Mouse (Mus musculus): ENCODE results near the gene Hmgn1.
A peak's percentile ranks its signal among the peaks of the same experiment; 100 is the strongest.
"Not testable (repeated sequence)": the region's sequence is repeated elsewhere in the genome, so short reads cannot be mapped to it uniquely, and the experiment has no call there.

Hmgn1 gene

DNA sequence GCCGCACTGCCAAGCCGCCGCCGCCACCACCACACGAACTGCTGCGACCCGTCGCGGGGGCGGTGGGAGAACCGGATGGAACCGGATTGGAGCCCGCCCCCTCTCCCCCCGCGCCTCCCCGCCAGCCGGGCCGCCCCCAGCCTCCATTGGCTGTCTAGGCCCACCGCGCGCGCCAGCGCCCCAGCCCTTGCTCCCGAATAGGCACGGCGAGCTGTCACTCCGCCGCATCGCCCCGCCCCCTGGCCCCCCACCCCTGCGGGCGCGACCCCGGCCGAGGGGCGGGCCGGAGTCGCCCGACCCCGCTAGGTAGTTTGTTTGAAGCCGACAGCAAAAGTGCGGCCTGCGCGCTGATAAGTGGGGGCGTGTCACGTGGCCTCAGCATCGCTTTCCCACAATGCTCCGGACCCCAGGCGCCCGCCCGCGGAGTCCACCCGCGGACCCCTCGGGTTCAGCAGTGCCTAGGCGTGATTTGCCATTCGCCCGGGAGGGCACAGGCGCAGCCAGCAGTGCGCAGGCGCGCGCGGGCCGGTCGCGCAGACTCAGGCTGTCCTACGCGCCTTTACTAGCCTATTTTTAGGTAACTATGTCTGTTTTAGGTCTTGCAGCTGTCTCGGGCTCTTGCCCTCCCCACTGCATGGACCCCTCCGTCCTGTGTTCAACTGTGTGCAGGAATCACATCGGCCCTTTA lies at the start of gene Hmgn1:
TSS of gene Hmgn1 (minus strand) at position 73 of the 688 bp plus-strand sequence.
- DNase-seq = peak; percentile 97

DNA sequence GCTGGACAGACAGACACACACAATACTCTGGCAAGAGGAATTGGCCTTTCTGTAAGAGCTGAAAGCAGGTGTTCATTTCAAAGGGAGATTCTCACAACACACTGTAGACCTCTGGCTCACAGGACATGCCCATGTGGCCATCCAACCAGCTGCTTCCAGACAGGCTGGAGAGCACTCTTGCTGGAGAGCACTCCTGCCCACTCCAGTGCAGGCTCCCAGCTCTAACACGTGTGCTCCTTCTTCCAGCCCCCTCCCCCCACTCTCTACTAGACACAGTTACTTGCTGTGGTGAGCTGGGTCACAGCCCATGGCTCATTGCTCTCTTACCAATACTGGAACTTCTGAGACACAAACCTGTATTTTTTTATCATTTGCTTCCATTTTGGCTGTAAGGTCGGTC lies 47.9 kb upstream of the Hmgn1 start:
- DNase-seq = no peak

DNA sequence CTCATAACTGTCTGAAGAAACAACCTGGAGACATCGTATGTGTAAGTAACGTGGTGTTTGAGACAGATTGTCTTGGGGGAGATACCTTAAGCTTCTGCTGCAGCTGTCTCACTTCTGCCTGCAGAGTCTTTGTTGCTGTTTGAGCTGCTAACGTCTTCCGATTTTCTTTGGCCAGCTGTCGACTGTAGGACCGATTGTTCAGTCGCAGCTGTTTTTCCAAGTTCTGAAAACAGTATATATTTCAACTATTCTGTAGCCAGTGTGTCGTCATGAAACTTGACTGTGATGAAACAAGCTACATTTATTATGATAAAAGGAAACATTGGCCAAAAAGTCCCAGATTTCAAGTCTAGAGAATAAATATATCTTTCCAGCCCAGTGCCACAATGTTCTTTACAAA lies 46.1 kb upstream of the Hmgn1 start:
- DNase-seq = no peak

DNA sequence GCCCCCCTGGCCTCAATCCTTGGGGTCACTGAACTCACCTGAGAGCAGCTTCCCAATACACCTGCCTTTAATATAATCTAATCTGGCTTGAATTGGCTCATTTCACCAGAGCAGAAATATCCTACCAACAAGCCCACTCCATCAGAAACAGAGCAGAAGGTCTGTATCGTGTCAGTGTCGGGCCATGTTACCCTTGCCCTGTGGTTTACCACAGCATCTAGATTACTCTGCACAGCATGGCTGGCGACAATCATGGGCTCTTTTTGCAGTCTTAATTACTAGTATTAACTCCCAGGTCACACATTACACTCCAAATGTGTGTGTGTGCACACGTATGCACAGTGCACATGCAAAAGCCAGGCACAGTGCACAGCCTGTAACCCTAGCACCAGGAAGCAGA lies 41.3 kb upstream of the Hmgn1 start:
- DNase-seq = no peak

DNA sequence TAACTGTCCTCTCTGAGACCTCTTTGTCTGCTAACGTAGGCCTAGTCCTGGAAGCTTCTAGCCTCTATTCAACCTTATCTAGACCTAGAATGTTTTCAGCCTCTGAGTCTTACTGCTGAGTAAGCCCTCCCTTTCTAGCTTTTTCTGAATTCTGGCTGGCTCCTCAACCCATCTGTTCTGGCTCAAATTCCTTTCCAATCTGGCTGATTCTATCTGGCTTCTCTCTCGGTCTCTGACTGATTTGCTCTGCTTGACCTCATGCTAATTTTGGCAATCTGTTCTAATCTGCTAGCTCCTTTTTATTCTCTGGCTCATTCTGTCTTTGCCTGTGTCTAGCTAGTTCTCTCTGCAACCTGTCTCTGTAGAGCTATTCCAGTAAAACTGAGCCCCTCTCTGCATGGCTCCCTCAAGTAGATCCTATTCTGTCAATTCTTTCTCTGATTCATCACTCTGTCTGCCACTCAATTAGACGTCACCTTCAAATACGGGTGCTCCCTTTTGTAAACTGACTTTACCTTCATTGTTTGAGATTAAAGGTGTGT lies 38.3 kb upstream of the Hmgn1 start:
- DNase-seq = no peak

DNA sequence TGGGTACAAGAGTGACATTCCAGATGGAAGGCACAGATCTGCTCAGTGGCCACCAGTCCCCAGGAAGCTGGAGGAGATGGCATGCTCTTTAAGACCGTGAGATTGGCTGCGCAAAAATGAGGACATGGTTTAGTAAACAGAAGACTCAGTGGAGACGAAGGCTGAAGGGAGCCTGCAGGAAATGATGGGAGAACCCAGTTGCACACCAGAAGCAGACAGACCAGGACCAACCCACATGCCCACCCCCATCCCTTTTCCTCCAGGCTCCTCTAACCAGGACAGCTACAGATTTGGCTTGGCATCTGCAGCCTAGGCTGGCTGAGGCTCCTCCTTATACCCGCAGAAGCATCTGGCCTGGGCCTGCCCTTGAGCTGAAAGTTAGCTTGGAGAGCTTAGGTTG lies 33.8 kb upstream of the Hmgn1 start:
- no peak for DNase-seq

DNA sequence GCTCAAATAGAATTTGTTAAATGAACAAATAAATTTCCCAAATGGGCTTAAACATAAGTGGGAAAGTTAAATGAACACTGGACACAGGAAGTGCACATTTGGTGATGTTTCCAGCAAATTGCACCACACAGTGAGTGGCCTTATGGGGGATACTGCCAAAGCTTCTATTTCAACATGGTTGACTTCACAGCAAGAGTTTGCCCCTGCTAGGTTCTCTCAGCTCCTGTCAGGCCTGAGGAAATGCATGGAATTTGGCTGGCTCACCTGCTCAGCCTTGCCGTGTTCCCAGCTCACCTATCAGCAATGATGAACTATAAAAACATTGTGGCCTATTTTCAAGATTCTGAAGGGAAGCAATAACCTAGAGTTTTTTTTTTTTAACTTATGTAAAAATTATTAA lies 33.4 kb upstream of the Hmgn1 start:
- DNase-seq = no peak

DNA sequence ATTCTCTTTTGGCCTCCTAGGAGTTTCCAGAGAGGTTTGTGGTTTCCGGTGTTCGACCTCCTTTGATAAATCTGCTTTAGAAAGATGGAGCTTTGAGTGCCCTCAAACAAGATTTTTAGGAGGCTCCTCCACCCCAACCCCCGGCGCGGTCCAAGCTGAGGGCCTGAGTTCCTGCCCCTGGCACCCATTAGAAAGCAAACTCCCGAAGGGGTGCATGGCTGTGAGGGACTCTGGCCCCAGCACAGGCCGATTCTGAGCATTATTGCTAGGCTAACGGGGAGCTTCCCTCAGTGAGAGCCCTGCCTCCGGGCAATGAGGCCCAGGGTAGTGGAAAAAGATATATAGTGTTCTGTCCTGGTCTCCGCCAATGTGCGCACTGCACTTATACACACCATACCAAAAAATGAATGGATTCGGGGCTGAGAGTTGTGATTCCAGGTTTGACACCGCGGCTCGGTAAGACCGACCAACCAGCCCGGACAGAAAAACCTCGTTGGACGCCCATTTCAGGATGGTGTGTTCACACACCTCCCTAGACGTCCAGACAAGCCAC lies 32.3 kb upstream of the Hmgn1 start:
- DNase-seq = no peak

DNA sequence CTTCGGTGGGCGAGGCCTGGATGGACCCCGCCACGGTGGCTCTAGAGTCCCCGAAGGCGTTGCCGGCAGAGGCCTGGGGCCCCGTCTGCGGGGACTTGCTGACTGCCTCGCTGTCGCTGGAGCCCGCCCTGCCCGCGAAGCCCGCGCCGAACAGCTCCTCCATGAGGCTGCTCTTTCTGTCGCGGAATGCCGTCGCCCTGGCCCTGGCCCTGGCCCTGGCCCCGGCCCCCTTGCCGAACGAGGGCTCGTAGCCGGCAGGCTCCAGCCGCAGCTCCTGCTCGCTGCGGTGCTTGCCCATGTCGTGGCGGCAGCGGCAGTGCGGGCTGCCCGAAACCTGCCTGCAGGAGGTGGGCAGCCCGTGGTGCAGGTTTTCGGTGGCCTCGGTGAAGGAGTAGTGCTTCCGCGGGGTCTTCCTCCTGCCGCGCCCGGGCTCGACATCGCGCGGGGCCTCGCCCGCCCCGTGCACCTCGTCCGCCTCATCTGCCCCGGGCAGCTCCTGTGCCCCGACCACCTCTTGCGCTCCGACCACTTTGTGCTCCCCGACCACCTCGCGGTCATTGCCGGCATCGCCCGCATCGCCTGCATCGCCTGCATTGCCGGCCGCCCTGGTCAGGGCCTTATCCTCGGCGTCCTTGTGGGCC lies 31.7 kb upstream of the Hmgn1 start:
- peak; percentile 47 for DNase-seq

DNA sequence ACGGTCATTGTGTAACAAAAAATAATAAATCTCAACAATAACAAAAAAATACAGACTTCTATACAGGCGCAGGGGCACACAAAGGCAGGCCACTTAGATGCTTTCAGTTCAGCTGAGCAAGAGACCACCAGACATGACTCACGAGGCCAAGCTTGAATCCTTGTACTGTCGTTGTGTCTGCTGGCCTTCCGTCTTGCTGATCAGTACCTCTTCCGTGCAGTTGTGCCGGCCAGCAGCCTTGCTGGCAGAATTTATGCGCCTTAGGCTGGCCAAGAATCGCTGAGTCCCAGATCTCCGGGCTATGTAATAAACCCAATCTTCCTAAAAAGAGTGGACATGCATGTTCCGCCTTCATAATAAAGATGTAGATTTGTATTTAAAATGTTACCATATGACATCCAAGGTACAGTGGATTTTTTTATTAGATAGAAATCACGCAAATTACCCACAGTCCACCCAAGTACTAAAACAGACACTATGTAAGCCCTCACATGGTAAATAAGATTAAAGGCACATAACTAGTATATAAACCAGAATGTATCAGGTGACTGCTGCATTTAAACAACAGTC lies 31.1 kb upstream of the Hmgn1 start:
- DNase-seq = no peak

DNA sequence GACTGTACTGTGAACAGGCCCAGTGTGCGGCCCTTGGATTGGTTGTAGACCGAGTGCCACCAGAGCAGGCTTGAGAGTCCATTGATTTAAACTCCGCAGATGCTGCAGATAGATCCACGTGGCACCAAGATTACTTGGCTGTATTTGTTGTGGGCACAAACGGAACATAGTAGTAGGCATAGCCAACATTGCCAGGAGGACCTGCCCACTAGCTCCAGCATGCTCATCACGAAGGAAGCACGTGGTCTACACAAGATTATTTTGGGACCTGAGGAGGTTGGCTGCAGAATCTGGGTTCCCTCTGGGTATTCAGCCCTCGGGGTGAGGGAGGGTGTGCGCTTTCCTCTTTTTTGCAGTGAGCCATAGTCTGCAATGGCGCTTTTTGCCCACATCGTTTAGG lies 29.6 kb upstream of the Hmgn1 start:
- no peak for DNase-seq

DNA sequence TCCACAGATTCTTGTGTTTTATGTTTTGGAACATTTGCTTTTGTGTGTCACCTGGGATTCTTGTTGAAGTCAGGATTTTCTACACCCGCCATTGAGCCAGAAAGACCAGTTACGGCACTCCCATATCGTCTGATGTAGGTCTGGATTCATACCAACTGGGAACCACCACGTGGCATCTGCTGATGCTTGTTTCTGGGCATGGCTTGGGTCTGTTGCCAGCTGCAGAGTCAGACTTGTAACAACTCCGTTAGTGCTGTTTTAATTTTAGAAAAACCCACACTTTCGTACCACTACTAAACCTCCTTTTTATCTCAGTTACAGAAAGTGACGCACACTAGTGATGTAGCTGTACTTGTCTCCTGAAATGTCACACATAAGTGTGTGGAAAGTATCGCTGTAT lies 28.5 kb upstream of the Hmgn1 start:
- DNase-seq = peak; percentile 68

DNA sequence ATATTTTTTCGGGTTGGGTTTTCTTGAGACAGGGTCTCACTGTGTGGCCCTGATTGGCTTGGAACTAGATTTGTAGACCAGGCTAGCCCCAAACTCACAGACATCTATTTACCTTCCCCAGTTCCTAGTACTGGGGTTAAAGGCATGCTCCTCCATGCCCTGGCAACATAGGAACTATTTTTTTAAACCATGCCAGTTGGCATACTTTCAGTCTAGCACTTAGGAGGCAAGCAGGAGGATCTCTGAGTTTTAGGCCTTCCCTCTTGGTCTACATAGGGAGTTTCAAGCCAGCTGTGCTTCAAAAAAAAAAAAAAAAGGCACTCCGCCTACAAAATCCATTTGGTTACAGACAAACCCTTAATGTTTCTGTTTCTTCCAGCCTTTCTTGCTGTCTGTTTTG lies 26.9 kb upstream of the Hmgn1 start:
- DNase-seq = no peak

DNA sequence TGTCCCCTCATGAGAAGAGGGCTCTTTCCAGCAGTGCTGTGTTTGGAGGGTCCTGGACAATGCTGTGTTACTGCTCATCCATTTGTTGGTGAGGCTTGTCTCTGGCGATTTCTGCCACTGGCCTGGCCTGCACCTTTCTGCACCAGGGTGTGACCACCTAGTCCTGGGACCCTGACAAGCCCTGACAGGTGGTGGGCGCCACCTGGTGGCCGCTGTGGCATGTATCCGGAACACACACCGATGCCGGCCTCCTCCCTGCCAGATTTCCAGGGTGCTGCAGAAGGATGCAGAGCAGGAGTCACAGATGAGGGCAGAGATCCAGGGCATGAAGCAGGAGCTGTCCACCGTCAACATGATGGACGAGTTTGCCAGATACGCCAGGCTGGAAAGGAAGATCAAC lies 24.0 kb upstream of the Hmgn1 start:
- peak; percentile 82 for DNase-seq

DNA sequence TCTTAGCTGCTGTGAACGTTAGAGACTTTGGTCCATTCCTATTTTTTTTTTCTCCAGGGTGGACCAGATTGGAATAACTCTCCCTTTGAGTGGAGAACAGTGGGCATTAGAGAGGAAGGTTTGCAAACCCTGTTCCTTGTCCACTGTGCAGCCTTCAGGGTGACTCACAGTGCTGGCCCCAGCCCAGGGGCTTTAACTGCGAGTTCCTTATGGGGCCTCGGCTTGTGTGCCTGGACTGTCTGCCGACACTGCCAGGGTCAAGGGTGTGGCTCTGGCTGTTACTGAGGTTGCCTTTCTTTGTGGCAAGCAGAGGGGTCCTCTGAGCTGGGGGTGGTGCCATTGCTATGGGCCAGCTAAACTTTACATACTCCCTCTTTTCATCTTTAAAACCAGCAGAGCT lies 23.5 kb upstream of the Hmgn1 start:
- DNase-seq = no peak

DNA sequence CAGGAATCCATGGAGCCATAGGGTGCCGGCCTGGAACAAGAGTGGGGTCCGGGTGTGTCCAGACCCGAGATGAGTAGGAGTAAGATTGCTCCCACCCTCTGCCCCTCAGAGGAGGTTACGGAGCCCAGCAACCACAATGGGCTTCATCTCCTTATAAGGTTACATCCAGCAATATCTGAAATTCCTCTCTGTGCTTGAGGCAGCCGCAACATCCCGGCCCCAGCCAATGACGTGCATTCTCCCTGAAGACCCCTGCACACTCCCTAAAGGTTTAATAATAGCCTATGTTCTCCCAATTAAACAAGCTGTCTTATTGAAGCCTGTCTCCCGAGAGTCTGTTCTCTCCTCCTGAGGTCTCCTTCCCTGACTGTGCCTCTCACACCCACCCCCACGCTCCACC lies 21.8 kb upstream of the Hmgn1 start:
- no peak for DNase-seq

DNA sequence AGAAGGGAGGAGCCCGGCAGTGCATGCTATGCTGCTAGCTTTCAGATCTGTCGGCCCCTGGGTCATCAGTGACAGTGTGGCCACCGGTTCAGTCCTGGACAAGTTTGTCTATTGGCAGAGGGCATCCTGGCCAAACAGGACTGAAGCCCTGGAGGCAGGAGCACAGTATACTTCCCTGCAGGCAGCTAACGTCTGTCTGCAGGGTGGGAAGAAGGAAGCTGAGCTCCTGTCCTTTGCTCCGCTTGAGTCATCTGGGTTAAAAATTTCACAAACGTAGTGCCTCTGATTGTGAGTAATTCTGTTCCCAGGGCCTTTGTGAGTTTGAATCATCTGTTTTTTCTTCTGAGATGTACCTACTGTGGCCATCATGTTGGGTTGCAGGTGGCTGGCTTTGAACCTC lies 21.3 kb upstream of the Hmgn1 start:
- DNase-seq = no peak

DNA sequence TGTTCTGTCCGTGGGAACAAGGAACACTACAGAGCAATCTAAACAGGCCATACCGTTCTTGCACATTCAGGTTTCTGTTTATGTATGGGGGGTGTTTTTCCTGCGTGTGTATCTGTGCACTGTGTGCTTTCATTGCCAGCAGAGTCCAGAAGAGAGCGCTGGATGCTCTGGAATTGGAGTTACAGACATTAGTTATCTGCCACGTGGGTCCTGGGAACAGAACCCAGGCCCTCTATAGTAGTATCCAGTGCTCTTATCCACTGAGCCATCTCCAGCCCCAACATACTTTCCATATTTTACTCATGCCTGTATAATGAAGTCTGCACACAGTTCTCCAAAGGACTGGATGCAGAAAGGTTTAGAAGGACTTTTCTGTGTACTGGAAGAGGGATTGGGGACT lies 18.3 kb upstream of the Hmgn1 start:
- DNase-seq = no peak

DNA sequence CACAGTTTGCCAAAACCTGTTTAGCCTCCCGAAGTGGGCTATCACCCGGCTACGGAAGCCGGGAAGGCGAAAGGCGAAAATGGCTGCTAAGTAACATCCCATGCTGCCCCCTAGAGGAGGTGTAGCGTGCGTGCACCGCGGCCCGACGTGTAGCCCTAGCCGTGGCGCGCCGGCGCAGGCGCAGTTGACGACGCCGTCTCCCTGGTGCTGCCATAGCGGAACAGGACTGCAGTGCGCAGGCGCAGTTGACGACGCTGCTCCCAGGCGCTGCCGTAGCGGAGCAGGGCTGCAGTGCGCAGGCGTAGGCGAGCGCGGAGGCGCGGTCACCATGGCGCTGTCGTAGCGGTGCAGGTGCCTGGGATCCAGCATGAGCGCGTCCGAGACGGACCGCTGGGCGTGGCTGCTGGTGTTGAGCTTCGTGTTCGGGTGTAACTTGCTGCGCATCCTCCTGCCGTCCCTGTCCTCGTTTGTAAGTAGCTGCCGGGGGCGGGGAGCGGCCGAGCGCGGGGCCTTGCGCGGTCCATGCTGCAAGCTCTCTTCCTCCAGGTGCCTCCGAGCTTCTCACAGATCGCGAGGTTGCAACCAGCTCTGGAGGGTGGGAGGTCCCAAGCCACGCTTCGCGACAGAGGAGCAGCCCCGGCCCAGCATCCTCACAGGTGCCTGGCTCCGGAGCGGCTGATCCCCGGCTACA lies 17.7 kb upstream of the Hmgn1 start, which contains the start of gene Wrb:
TSS of gene Wrb (plus strand) at position 298 of the 691 bp plus-strand sequence.
- DNase-seq = peak; percentile 100

DNA sequence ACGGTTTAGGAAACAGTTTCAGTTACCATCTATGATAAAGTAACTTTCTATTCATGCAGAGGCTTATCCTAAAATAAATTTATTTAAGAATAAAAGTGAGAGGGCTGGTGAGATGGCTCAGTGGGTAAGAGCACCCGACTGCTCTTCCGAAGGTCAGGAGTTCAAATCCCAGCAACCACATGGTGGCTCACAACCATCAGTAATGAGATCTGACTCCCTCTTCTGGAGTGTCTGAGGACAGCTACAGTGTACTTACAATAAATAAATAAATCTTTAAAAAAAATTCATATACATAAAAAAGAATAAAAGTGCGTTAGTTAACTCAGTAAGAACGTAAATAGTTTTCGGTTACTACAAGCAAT lies 17.2 kb upstream of the Hmgn1 start:
- not testable (repeated sequence) for DNase-seq

DNA sequence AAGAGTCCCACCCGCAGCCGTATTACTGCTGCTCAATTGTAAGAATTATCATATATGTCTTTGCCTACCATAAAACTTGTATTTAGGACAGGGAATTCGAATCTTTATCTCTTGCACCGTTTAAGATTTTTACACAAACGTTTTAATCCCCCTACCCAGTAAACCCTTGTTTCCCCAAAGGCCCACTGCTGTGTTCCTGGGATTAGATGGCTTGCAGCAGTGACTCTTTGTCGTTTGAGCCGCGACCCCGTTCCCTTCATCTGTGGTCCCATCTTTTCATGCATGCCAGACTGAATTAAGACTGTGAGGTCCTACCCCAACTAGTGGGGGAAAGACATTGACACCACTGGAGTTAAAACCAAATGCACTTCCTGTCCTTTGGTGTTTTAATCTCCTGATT lies 937 bp upstream of the Hmgn1 start:
- DNase-seq = no peak

DNA sequence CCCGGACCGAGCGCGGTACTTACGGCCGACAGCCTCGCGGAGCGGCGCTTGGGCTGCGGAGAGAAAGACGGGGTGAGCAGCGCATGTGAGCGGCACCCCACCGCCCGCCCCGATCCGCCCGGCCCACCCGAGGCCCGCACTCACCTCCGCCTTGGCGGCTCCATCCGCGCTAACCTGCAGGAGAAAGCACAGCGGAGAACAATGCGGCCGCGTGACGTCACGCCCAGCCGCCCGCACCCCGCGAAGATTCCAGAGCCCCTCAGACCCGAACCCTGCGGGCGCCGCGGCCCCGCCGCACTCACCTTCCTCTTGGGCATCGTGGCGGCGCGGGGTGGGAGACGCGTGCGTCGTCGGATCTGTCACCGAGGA lies 257 bp downstream of the Hmgn1 start:
- DNase-seq = no peak

DNA sequence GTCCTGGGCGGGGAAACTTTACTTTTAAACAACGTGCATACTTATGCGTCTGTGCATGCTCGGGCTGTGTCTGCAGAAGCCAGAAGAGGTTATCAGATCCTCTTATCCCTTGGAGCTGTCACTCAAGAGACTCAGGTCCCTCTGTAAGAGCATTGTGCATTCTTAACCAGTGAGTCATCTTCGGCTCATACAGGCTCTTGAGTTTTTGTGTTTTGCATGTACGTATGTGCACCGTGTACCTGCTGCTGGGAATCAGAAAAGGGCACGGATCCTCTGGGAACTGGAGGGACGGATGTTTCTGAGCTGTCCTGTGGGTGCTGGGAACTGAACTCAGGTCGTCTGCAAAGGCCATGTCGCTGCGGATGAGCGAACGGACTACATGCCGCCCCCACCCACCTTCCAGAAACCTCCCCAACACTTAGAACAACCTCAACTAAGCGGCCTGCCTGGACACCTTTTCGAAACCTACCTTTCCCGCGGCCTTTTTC lies 801 bp downstream of the Hmgn1 start:
- DNase-seq = no peak

All from right cerebral cortex, postnatal 14 days (tissue).